Mouse (Mus musculus) ZHBTc4 (cell line): ENCODE measurements at regions not wholly inside any gene's neighbourhood (a gene's known extent, or its start where the extent isn't known, plus 50 kb on each side); places are given as distances from the start of the nearest gene placed in this dataset.

Experiments used
- DNase-seq: peaks from one replicate; pipeline ENCODE4 v3.0.0-alpha.2; 2011; ENCODE audit warnings: low read depth, low spot score

- DNase-seq, result no peak
These were observed 64.7 kb upstream of the Ppp1r3a start for GRCm38 (mm10) chr6:14819798-14820197.

- DNase-seq, result no peak
These were observed 69.7 kb upstream of the Ppp1r3a start for GRCm38 (mm10) chr6:14824777-14825176.

DNA sequence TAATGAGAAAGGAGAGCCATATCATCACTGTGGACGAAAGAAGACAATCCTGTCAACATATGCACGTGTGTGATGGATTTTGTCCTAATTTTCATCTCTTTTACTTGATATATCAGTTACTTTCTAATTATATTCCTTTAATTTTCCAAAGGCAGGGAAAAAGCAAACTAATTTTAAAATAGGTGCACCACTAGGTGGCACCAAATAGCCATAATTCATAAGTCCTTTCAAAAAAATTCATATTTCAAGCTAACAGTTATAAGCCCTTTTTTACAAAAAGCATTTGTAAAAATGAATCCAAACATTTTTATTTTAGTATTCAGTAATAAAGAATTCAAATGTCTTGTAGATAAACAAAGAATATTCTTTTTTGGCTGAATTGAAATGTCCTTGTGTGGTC, 62.2 kb upstream of the Foxp2 start:
- DNase-seq, result peak; percentile 9
